Mouse (Mus musculus) T-helper 1 cell (primary cell): ENCODE results near the gene Pi16.
"Not testable (repeated sequence)": the region's sequence is repeated elsewhere in the genome, so short reads cannot be mapped to it uniquely, and the experiment has no call there.

Experiments used
- in situ Hi-C: fragments of 300-600 bp; cut with MboI, MseI; formaldehyde crosslinking; loops from one replicate; pipeline ENCODE4 v1.15.1; 2025; ENCODE audit warnings: high pct_unique_total_duplicates

The Pi16 gene

GRCm38 (mm10) chr17:29330221-29330620, 12.7 kb downstream of the Pi16 start:
- in situ Hi-C loops = no loop called here

- in situ Hi-C loops = no loop called here
Measured at GRCm38 (mm10) chr17:29330671-29331410, 13.4 kb downstream of the Pi16 start.

GRCm38 (mm10) chr17:29332186-29332685, 14.8 kb downstream of the Pi16 start:
- in situ Hi-C loops = no loop called here

- in situ Hi-C loops = no loop called here
Measured at GRCm38 (mm10) chr17:29336266-29336990, 18.9 kb downstream of the Pi16 start.

- in situ Hi-C loops = no loop called here
Measured at GRCm38 (mm10) chr17:29337979-29338823, 20.7 kb downstream of the Pi16 start.

GRCm38 (mm10) chr17:29339170-29339768, 21.8 kb downstream of the Pi16 start:
- in situ Hi-C loops = no loop called here

- in situ Hi-C loops = no loop called here
Measured at GRCm38 (mm10) chr17:29340406-29341261, 23.2 kb downstream of the Pi16 start.

- in situ Hi-C loops = no loop called here
Measured at GRCm38 (mm10) chr17:29341591-29342003, 24.1 kb downstream of the Pi16 start.

GRCm38 (mm10) chr17:29342010-29342910, 24.8 kb downstream of the Pi16 start:
- in situ Hi-C loops = no loop called here

- in situ Hi-C loops = no loop called here
Measured at GRCm38 (mm10) chr17:29343241-29343640, 25.8 kb downstream of the Pi16 start.

- in situ Hi-C loops = no loop called here
Measured at GRCm38 (mm10) chr17:29345272-29345671, 27.8 kb downstream of the Pi16 start.

- in situ Hi-C loops = no loop called here
Measured at GRCm38 (mm10) chr17:29346496-29347125, 29.1 kb downstream of the Pi16 start.

- in situ Hi-C loops = no loop called here
Measured at GRCm38 (mm10) chr17:29347126-29347644, 29.7 kb downstream of the Pi16 start.

- in situ Hi-C loops = no loop called here
Measured at GRCm38 (mm10) chr17:29347645-29348256, 30.3 kb downstream of the Pi16 start, which contains the start of gene Mtch1. TSS of gene Mtch1 (minus strand) at chr17:29347934.

GRCm38 (mm10) chr17:29348996-29349395, 31.5 kb downstream of the Pi16 start:
- in situ Hi-C loops = no loop called here

GRCm38 (mm10) chr17:29351056-29351455, 33.6 kb downstream of the Pi16 start:
- in situ Hi-C loops = not testable (repeated sequence)

GRCm38 (mm10) chr17:29355461-29355840, 38.0 kb downstream of the Pi16 start:
- in situ Hi-C loops = no loop called here

- in situ Hi-C loops = no loop called here
Measured at GRCm38 (mm10) chr17:29355841-29356478, 38.5 kb downstream of the Pi16 start.
